Mouse (Mus musculus) heart, adult 2 months (tissue): ENCODE measurements at regions not wholly inside any gene's neighbourhood (a gene's known extent, or its start where the extent isn't known, plus 50 kb on each side); places are given as distances from the start of the nearest gene placed in this dataset.

Source experiments
- DNase-seq, 2 experiments: peaks; one replicate each; pipeline ENCODE4 v3.0.0; 2021
- H3K27ac ChIP-seq: fragments of 200-600 bp; 2 replicates; pipeline ENCODE4 v1.8.1; 2022
- H3K27me3 ChIP-seq: fragments of 200-500 bp; 2 replicates; pipeline ENCODE4 v1.6.1; 2012; ENCODE audit warnings: mild to moderate bottlenecking, low read length, inconsistent platforms, mixed read lengths; ENCODE audit not compliant: control insufficient read depth, insufficient read depth
- H3K36me3 ChIP-seq: fragments of 200-500 bp; 2 replicates; pipeline ENCODE4 v1.6.1; 2012; ENCODE audit warnings: low read length, inconsistent platforms; ENCODE audit not compliant: control insufficient read depth, insufficient read depth
- H3K4me1 ChIP-seq: fragments of 200-500 bp; 2 replicates; pipeline ENCODE4 v1.6.1; 2011; ENCODE audit warnings: low read length; ENCODE audit not compliant: control insufficient read depth, insufficient read depth
- H3K4me3 ChIP-seq: fragments of 200-600 bp; 2 replicates; pipeline ENCODE4 v1.8.1; 2022
- H3K79me2 ChIP-seq: fragments of 200-500 bp; replicated peaks from 2 replicates; pipeline ENCODE4 v1.6.1; 2012; ENCODE audit warnings: mild to moderate bottlenecking, inconsistent platforms, low read length, moderate library complexity, mixed read lengths; ENCODE audit not compliant: control insufficient read depth, insufficient read depth
- H3K9ac ChIP-seq: fragments of 200-500 bp; 2 replicates; pipeline ENCODE4 v1.6.1; 2012; ENCODE audit warnings: low read depth, mild to moderate bottlenecking, control low read depth, inconsistent platforms, low read length, mixed read lengths
- CTCF ChIP-seq: fragments of 200-600 bp; IDR thresholded peaks from 2 replicates; pipeline ENCODE4 v1.8.1; 2022; ENCODE audit warnings: antibody characterized with exemption, mild to moderate bottlenecking, moderate library complexity
- EP300 ChIP-seq: fragments of 200-500 bp; IDR thresholded peaks from 2 replicates; pipeline ENCODE4 v1.6.1; 2011; ENCODE audit warnings: low read depth, low read length, control low read depth; ENCODE audit not compliant: insufficient read depth
- POLR2A ChIP-seq: fragments of 200-500 bp; IDR thresholded peaks from 2 replicates; pipeline ENCODE4 v1.6.1; 2011; ENCODE audit warnings: mild to moderate bottlenecking, low read depth, low read length, control low read depth; ENCODE audit not compliant: insufficient read depth
- WGBS: fragments of 180-500 bp; shearing (Covaris S2); methylation state at CpG from one replicate; pipeline ENCODE4 v1.1.7; 2018; 5-methylcytosine and 5-hydroxymethylcytosine counted together
- intact Hi-C: fragments of 180-260 bp; cut with DNase I; formaldehyde crosslinking; loops from one replicate; pipeline ENCODE4 v1.15.1; 2025

- no peak for DNase-seq
- Histone ChIP-seq H3K79me2 (no peaks in the 10 kb centered on the region), H3K4me3 (no peak overlapping the region), H3K36me3 (no peaks in the 10 kb centered on the region), H3K9ac (no peak overlapping the region), H3K27me3 (no peaks in the 10 kb centered on the region), H3K27ac (no peak overlapping the region), H3K4me1 (no peaks in the 10 kb centered on the region)
- WGBS = 64% methylated on average over 8 of the region's 8 CpGs
- intact Hi-C loops = no loop called here
- TF ChIP-seq EP300 (no peak), CTCF (no peak), POLR2A (no peak)
These were observed 118.5 kb downstream of the Tmem114 start for GRCm38 (mm10) chr16:8306389-8306788.
